Mouse (Mus musculus): Measurements from ENCODE around the gene Akap6.

- TF ChIP-seq CTCF (IDR thresholded peaks at IDR 0.05; ENCODE audit: control insufficient read depth, insufficient read depth, insufficient replicate concordance, low read depth, low read length) (no peak), POLR2A (IDR thresholded peaks at IDR 0.05; ENCODE audit: control insufficient read depth, low read depth, low read length) (no peak)
These were observed 325.5 kb downstream of the Akap6 start for GRCm38 (mm10) chr12:53024575-53025246.

Measured in testis, adult 2 months (tissue).